Mouse (Mus musculus): ENCODE measurements at regions not wholly inside any gene's neighbourhood (a gene's known extent, or its start where the extent isn't known, plus 50 kb on each side); places are given as distances from the start of the nearest gene placed in this dataset.

GRCm38 (mm10) chr8:92427801-92428200 is 70.4 kb downstream of the Irx5 start:
- CTCF ChIA-PET, result interaction anchor here (0.6 kb wide), 1 partner anchor 127 kb away, joined by 6 read pairs; no protein-coding TSS in a partner anchor

DNA sequence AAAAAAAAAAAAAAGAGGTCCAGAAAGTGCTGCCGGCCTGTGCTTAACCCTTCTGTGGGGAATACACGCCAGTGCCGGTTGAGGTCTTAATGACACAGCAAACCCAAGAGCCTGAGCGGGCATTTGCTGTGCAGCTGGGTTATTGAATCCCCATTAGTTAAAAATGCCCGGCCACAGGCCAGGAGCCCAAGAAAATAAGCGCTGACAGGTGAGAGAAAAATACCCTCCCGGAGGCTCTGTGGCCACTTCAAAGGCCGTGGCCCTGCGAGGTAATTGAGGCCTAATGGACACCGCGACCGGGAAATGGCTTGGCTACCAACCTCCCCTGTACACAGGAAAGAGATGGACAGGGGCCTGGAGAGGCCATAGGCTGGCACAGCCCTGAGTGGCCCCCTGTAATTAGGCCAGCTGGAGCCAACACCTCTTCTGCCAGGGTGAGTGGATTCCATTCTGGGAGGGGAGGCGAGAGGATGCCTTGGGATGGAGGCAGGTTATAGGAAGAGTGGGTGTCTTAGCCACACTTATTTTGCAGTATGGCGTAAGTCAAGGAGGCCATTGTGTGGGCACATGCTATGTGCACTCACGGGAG is 79.7 kb downstream of the Irx5 start:
- CTCF ChIA-PET, result no interaction called here

DNA sequence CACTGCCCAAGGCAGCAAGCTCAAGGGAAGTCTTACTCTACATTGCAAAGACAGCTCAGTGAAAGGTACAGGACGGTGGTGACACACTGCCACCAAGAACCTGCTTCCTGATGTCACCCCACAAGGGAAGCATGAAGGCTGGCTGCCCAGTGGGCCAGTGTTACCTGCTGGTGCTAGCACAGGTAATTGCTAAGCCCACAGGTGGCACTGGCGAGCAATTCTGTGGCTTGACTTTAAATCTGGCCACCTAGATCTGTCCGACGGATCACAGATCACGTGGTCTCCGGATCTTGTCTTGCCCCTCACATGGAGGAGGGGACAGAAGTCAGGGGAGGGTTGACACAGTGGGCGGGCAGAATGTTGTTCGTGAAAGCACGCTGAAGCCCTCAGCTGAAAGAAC is 80.9 kb downstream of the Irx5 start:
- CTCF ChIA-PET, result interaction anchor here (0.6 kb wide), 1 partner anchor 203 kb away, joined by 13 read pairs; no protein-coding TSS in a partner anchor

DNA sequence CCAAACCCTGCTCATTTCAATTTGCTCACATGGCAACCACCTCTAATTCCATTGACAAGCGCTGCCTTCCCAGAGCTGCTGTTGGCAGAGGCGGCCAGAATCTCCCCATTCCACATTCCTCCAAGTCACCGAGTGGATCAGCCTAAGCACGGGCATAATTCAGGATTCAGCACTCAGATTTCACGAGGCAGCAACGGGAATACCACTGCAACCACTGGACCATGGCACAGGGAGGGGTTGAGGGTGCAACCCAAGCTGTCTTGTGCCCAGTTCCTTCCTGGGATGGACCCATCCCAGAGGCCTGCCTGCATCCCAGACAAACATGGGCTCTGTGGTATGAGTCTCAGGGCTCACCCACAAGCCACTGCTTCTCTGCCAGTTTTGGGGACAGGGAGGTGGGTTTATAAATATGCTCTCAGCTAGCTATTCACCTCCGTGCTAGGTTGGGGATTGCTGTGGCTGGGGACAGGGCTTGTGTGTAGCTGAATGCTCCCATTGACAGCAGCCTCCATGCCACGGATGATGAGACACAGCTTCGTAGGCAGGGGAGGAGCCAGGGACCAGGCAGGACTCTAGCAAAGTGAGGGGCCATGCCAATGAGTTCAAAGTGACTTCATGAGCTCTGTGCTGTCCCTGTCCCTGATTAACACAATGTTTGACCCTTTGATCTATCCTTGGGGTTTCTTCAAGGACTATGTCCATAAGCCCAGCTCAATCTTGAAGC is 82.5 kb downstream of the Irx5 start:
- CTCF ChIA-PET, result no interaction called here

DNA sequence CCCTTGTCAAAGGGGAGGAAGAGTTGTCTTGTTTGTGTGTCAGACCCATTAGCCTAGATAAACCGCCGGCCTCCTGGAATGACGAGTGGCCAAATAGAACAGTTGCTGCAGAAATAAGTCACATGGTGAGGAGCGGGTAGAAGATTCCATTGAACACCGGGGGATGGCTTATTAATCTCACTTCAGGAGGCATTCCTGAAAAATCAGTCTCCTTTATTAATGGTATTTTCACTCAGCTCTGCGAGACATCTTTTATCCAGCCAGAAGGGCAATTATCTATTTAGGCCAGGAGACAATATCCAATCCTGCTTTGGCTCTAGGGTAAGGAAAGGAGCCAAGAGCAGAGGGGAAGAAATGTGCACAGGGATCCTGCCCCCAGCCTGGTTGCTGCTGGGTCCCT is 84.7 kb downstream of the Irx5 start:
- CTCF ChIA-PET, result no interaction called here

GRCm38 (mm10) chr8:92459291-92459690 is 101.9 kb downstream of the Irx5 start:
- CTCF ChIA-PET, result no interaction called here

- CTCF ChIA-PET, result no interaction called here
These were observed 102.9 kb downstream of the Irx5 start for GRCm38 (mm10) chr8:92460129-92460953.

DNA sequence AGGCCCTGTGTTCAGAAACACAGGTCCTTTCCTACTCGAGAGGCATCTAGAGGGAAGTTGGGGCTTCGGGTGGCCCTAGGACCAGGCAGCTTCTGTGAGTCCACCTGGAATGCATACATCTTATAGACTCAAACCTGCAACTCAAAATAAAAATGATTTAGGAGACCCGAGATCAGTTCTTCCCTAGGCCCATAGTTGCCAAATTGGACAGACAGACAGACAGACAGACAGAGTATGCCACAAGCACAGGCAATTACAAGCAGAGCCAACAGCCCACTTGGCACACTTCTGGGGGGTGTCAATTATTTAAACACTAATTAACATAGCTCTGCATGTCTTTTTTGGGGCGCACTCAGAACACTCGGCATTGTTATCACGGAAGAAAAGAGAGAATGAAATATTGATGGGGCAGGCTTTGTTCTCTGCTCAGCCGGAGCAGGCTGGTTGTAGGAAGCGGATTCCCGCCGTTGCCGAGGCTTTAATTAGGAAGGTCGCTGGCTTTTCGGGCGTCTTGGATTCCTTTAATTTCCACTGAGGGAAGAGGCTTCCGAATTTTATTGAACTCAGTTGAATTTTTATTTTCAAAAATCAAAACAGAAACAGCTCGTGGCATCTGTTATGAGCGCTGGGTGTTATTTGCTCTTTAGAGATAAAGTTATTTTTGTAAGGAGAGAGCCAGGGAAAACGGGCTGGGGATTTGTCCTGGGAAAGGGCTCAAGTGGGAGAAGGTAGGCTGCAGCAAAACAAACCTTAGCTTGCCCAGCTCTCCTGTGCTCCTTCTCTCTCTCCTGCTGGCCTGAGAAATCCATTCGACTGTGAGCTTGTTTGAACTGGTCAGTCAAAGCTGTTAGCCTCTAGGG is 111.9 kb downstream of the Irx5 start:
- CTCF ChIA-PET, result no interaction called here

DNA sequence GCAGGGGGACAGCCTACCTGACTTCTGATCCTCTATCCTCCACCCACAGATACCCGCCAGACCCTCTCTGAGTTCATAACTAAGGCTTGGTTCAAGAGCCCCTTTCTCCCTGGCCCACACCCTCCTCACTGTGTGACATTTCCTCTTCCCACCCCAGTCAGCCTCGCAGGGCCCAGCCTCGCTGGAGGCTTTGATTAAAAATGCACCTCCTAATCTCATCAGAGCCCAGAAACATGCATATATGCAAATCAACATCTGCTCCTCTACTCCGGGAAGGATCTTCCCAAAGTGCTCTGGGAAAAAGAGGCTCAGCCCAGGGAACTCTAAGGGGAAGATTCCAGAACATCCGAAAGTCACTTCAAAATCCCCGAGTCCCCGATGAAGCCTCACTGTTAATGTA is 114.8 kb downstream of the Irx5 start:
- CTCF ChIA-PET, result no interaction called here

DNA sequence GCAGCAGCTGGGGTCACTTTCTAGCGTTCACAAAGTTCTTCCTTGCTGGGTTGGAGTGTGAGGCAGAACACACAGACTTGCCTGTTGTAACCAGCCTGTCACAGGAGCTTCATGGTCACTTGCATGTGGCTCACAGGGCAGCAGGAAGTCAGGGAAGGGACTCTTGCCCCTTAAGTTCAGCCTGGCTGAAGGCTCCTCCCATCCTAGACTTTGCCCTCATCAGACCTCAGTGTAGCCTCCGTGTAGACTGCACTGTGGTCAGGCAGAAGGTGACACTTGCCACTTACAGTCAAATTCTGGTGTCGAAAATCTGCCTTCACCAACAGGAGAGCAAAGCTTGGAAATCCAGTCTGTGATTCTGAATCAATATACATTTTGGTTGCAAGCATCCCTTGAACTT is 115.4 kb downstream of the Irx5 start:
- CTCF ChIA-PET, result no interaction called here

DNA sequence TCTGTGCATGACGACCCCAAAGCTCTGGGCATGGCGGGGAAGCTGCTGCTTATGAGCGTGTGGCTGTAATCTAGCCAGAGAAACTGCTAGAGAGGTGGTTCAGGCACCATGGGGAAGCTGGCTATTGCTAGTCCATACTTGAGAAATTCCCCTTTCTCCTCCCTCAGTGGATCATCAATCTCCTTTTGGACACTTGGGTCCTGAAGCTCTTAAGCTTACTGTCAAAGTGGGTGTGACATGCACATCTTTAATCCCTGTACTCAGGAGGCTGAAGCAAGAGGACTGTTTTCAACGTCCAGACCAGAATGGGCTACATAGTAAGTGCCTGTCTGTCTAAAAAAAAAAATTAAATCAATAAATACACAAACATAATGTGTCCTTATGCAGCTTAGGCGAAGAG is 125.0 kb downstream of the Irx5 start:
- CTCF ChIA-PET, result no interaction called here

- CTCF ChIA-PET, result interaction anchor here (0.6 to 0.8 kb wide), 2 partner anchors 10 to 479 kb away, joined by 10 to 13 read pairs; no protein-coding TSS in a partner anchor
These were observed 125.8 kb downstream of the Irx5 start for GRCm38 (mm10) chr8:92483055-92483765.

DNA sequence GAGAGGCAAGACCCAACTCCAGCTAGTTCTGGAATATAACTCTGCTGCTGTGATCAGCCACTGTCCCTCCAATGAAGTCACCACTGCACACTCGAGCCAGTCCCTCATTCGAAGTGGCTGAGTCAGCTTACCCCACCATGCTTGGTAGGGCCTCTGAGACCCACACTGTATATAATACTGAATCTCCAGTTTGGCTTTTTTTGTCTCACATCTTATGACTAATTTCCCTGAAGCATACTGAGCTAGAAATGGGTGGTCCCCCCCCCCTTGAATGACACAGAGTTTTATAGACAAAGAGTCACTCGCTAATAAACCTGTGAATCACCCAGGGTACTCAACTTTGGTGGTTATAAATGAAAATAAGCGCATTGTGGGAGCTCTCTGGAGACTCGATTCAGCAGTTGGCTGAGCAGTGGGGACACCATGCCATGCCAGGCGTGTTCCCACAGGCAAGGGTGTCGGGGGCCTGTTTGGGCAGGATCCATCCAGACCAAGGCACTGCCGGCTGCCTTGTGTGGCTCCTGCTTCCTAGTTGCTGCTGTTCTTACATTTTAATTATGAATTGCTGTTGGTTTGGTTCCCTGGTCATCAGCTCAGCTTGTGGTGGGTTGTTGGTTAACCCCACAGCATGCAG is 131.2 kb downstream of the Irx5 start:
- CTCF ChIA-PET, result no interaction called here

- CTCF ChIA-PET, result no interaction called here
These were observed 134.1 kb downstream of the Irx5 start for GRCm38 (mm10) chr8:92491533-92491932.

- CTCF ChIA-PET, result no interaction called here
These were observed 136.0 kb downstream of the Irx5 start for GRCm38 (mm10) chr8:92493403-92493802.

- CTCF ChIA-PET, result no interaction called here
These were observed 148.3 kb downstream of the Irx5 start for GRCm38 (mm10) chr8:92505552-92506281.

DNA sequence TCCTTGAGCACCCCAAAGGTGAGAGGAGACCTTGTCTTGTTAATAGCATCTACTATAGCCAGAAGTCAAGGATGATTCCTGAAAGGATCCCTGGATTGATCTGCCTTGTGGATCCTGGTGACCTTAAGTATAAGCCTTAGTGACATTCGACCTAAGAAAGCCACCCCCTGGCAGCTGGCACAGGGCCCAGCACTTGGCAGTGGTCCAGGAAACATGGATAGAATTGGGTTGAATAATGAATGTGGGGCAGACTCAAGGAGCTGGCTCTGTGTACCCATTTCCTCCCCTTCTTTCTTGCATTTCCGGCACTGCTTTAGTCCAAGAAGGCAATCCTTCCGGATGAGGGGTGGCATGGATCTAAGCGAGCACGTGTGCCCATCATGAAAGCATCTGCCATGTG is 149.0 kb downstream of the Irx5 start:
- CTCF ChIA-PET, result no interaction called here

GRCm38 (mm10) chr8:92506906-92507305 is 149.5 kb downstream of the Irx5 start:
- CTCF ChIA-PET, result no interaction called here

GRCm38 (mm10) chr8:92515385-92515784 is 158.0 kb downstream of the Irx5 start:
- CTCF ChIA-PET, result no interaction called here

DNA sequence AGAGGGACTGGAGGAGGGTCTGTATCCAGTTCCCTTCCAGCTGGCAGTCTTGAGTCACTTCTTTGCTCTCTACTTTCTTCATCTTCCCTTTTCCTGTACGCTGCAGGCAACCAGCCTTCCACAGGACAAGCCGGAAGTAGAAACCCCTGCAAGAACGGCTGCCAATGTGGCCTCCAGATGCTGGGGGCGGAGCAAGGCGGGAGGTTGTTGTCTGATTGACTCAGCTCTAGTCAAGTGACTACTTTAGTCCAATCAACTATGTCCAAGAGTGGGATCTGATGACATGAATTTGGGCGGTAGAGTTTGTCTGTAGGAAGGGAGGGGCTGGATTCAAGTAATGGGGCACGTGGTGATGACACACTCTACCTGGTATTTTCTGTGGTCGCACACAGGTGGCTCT is 156.1 kb upstream of the Irx6 start:
- CTCF ChIA-PET, result no interaction called here
